Mouse (Mus musculus) bone marrow, adult 2 months (tissue): ENCODE results near the gene Gm9918.

Experiments
- CTCF ChIP-seq: fragments of 200-500 bp; IDR thresholded peaks from 2 replicates; pipeline ENCODE4 v1.5.1; 2011; ENCODE audit warnings: low read length, control low read depth; ENCODE audit not compliant: control insufficient read depth, insufficient read depth
- POLR2A ChIP-seq: fragments of 200-500 bp; IDR thresholded peaks from 2 replicates; pipeline ENCODE4 v1.6.1; 2011; ENCODE audit warnings: low read depth, mild to moderate bottlenecking, control low read depth, low read length, borderline replicate concordance; ENCODE audit not compliant: control insufficient read depth

DNA sequence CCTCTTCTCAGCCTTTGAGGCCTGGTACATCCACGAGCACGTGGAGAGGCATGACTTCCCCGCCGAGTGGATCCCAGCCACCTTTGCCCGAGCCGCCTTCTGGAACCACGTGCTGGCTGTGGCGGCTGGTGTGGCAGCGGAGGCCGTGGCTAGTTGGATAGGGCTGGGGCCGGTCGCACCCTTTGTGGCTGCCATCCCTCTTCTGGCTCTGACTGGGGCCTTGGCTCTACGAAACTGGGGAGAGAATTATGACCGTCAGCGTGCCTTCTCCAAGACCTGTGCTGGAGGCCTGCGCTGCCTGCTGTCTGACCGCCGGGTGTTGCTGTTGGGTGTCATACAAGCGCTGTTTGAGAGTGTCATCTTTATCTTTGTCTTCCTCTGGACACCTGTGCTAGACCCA lies 10.3 kb downstream of the Gm9918 start:
- TF ChIP-seq CTCF, result no peak
- TF ChIP-seq POLR2A, result no peak
